Mouse (Mus musculus): ENCODE results near the gene Zfp280c. TPM values are rescaled to one million over a fixed set of nuclear protein-coding genes. Genes with fewer than 3 reads are reported as not detected.

The Zfp280c gene
- polyA plus RNA-seq, 2 experiments: 2.1 to 5.2 TPM

DNA sequence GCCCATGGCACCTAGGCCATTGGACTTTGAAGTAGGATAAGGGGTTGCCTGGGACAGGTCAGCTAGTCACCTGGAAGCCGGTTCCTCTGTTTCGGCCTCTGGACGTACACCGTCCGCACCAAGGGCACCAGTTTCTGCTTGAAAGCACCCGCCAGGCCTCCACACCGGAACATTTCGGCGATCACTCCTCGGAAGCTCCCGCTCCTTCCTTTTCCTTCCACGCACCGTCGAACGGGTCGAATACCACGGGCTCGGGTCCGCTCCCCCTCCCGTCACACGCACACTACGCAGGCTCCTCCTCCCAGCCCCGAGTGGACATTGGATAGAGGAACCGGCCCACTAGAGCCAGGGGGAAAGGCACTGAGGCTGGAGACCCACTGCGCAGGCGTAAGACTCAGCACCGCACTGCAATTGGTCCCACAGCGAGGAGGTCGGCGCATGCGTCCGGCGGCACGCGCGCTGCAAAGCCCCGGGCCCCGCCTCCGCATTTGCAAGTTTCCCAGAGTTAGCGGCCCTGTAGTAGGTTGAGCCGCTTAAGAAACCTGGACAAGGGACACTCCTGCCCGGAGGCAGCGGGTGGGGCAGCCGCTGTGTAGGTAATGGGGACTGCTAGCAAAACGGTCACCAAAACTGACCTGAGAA is 81.0 kb downstream of the Zfp280c start, which contains the start of gene Aifm1:
Gene Aifm1, minus strand, starts transcription at position 398 of the 642 bp plus-strand sequence.
- Histone ChIP-seq H3K27ac (no peak within 1 kb of the TSS; the same call in 1 of the 2 replicates), H3K4me3 (ENCODE audit: insufficient read depth in 1 of 2, low read depth in 2 of 2, low read length in 2 of 2) (peak within 1 kb of the TSS; percentile 67 to 87), H3K4me2 (ENCODE audit: low read depth) (peak within 1 kb of the TSS; percentile 63), H3K4me1 (replicated peaks; ENCODE audit: control insufficient read depth in 2 of 2, insufficient read depth in 2 of 2, low read length in 1 of 2) (peaks cover 0 to 4% of the 10 kb centered on the region in 2 experiments; a peak in 1 of 4 replicates), H3K36me3 (replicated peaks; ENCODE audit: control insufficient read depth, insufficient read depth, low read depth) (no peaks in the 10 kb centered on the region), H3K9ac (replicated peaks) (peak within 1 kb of the TSS; percentile 79), H3K9me3 (ENCODE audit: control insufficient read depth, low read length) (no peaks in the 10 kb centered on the region), H3K27me3 (ENCODE audit: control insufficient read depth, insufficient read depth, low read length) (no peaks in the 10 kb centered on the region)
- TF ChIP-seq EP300 (IDR thresholded peaks at IDR 0.05; ENCODE audit: low read depth) (no peak), CTCF (IDR thresholded peaks at IDR 0.05; ENCODE audit: low read depth) (0 out of 2 replicates have a peak, but pooled peaks have one; percentile 8)
- DNase-seq (ENCODE audit: low read depth in 3 of 3, low spot score in 3 of 3): peak; percentile 84 to 86 (median 85)
- 12% methylated on average over 36 of the region's 45 CpGs for WGBS (ENCODE audit: insufficient replicate concordance)
- ATAC-seq (ENCODE audit: insufficient read depth): peak; percentile 98

DNA sequence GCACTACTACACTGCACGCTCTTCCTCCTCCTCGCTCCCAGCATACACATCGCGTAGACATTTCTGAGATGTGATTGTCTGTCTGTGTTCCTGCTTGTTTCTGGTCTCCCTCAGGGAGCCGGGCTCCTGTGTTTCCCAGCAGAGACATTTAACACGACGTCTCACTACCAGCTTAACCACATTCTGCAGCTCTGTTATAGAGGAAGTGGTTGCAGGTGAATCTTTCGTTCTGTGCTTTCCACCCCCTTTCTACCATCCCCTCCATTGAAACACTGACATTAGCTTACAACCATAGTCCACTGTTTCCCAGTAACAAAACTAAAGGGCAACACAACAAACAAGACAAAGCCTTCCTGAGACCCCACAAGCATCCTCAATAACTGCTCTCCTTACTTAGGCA is 100.5 kb downstream of the Zfp280c start:
- TF ChIP-seq CTCF (IDR thresholded peaks at IDR 0.05; ENCODE audit: low read depth) (no peak), EP300 (IDR thresholded peaks at IDR 0.05; ENCODE audit: low read depth) (no peak)
- H3K9ac ChIP-seq (replicated peaks): no peak overlapping the region
- H3K36me3 ChIP-seq (replicated peaks; ENCODE audit: control insufficient read depth, insufficient read depth, low read depth): no peaks in the 10 kb centered on the region; the same call in 1 of the 2 replicates
- no peaks in the 10 kb centered on the region for H3K4me1 ChIP-seq (replicated peaks; ENCODE audit: control insufficient read depth in 2 of 2, insufficient read depth in 2 of 2, low read length in 1 of 2)
- H3K4me3 ChIP-seq (ENCODE audit: insufficient read depth in 1 of 2, low read depth in 2 of 2, low read length in 2 of 2): no peak overlapping the region
- H3K9me3 ChIP-seq (ENCODE audit: control insufficient read depth, low read length): no peaks in the 10 kb centered on the region
- ATAC-seq (ENCODE audit: insufficient read depth) (no peak), DNase-seq (ENCODE audit: low read depth in 3 of 3, low spot score in 3 of 3) (no peak)
- no peaks in the 10 kb centered on the region for H3K27me3 ChIP-seq (ENCODE audit: control insufficient read depth, insufficient read depth, low read length)
- 73% methylated on average over 8 of the region's 8 CpGs for WGBS (ENCODE audit: insufficient replicate concordance)
- no peak overlapping the region for H3K4me2 ChIP-seq (ENCODE audit: low read depth)
- H3K27ac ChIP-seq: no peak overlapping the region

Small RNA genes lying within 50 kb of the gene (microRNA-seq; reads per million reads assigned to microRNA genes)
- not detected for gene Gm27828

Other genes with a start within 250 kb of the Zfp280c start
- gene Elf4, start 131.4 kb downstream of the Zfp280c start, polyA plus RNA-seq (2012; rRNA removed): 3.5 and 3.8 TPM in 2 replicates
- gene Elf4, start 131.4 kb downstream of the Zfp280c start, polyA plus RNA-seq (2014; fragmentation: Nextera tagmentation; extraction: Ambion mirVana): 2.5 and 2.6 TPM in 2 replicates
- gene Aifm1, start 80.9 kb downstream of the Zfp280c start, polyA plus RNA-seq (2012; rRNA removed): 23.9 and 34.6 TPM in 2 replicates
- gene Aifm1, start 80.9 kb downstream of the Zfp280c start, polyA plus RNA-seq (2014; fragmentation: Nextera tagmentation; extraction: Ambion mirVana): 51.4 and 56.8 TPM in 2 replicates
- gene Rab33a, start 75.2 kb downstream of the Zfp280c start, polyA plus RNA-seq (2012; rRNA removed): 0.38 and 0.62 TPM in 2 replicates
- 0.42 and 0.48 TPM in 2 replicates for gene Rab33a, start 75.2 kb downstream of the Zfp280c start, polyA plus RNA-seq (2014; fragmentation: Nextera tagmentation; extraction: Ambion mirVana)
- 1.8 and 2.2 TPM in 2 replicates for gene Slc25a14, start 28.9 kb upstream of the Zfp280c start, polyA plus RNA-seq (2012; rRNA removed)
- 3.6 and 4.5 TPM in 2 replicates for gene Slc25a14, start 28.9 kb upstream of the Zfp280c start, polyA plus RNA-seq (2014; fragmentation: Nextera tagmentation; extraction: Ambion mirVana)
- not detected in 2 replicates for gene Gpr119, start 80.0 kb upstream of the Zfp280c start, polyA plus RNA-seq (2012; rRNA removed)
- gene Gpr119, start 80.0 kb upstream of the Zfp280c start, polyA plus RNA-seq (2014; fragmentation: Nextera tagmentation; extraction: Ambion mirVana): not detected in 2 replicates
- gene Rbmx2, start 100.5 kb upstream of the Zfp280c start, polyA plus RNA-seq (2012; rRNA removed): 4.9 and 10.1 TPM in 2 replicates
- gene Rbmx2, start 100.5 kb upstream of the Zfp280c start, polyA plus RNA-seq (2014; fragmentation: Nextera tagmentation; extraction: Ambion mirVana): 13.2 and 15.2 TPM in 2 replicates

All from liver, embryonic 14.5 days (tissue).